Mouse (Mus musculus) bone marrow, adult 2 months (tissue): ENCODE data around the gene Itgb4. TPM values are rescaled to one million over a fixed set of nuclear protein-coding genes. Genes with fewer than 3 reads are reported as not detected.

Experiments used
- H3K27ac ChIP-seq: fragments of 200-500 bp; 2 replicates; pipeline ENCODE4 v1.5.1; 2012; ENCODE audit warnings: low read depth, mild to moderate bottlenecking, control low read depth, inconsistent platforms, low read length; ENCODE audit not compliant: control insufficient read depth, poor library complexity, insufficient read depth
- H3K4me1 ChIP-seq: fragments of 200-500 bp; 2 replicates; pipeline ENCODE4 v1.6.1; 2011; ENCODE audit warnings: low read length; ENCODE audit not compliant: control insufficient read depth, insufficient read depth
- H3K4me3 ChIP-seq: fragments of 200-500 bp; replicated peaks from 2 replicates; pipeline ENCODE3; 2011; ENCODE audit warnings: mild to moderate bottlenecking, low read depth, low read length, control low read depth; ENCODE audit not compliant: control insufficient read depth
- CTCF ChIP-seq: fragments of 200-500 bp; IDR thresholded peaks from 2 replicates; pipeline ENCODE4 v1.5.1; 2011; ENCODE audit warnings: low read length, control low read depth; ENCODE audit not compliant: control insufficient read depth, insufficient read depth
- POLR2A ChIP-seq: fragments of 200-500 bp; IDR thresholded peaks from 2 replicates; pipeline ENCODE4 v1.6.1; 2011; ENCODE audit warnings: low read depth, mild to moderate bottlenecking, control low read depth, low read length, borderline replicate concordance; ENCODE audit not compliant: control insufficient read depth
- whole genome bisulfite sequencing: fragments of 180-500 bp; shearing (Covaris S2); methylation state at CpG from one replicate; pipeline ENCODE4 v1.1.7; 2018; 5-methylcytosine and 5-hydroxymethylcytosine counted together
- polyA plus RNA-seq: library from polyadenylated mRNA; stranded (reverse); fragments of >200 nt; gene quantifications from 2 replicates; pipeline ENCODE4 v1.2.4, GENCODE M21; 2011; ENCODE audit warnings: low replicate concordance; ENCODE audit not compliant: missing spikeins, insufficient read depth, insufficient read length

The Itgb4 gene
- polyA plus RNA-seq, 1 experiment: 1.7 TPM

DNA sequence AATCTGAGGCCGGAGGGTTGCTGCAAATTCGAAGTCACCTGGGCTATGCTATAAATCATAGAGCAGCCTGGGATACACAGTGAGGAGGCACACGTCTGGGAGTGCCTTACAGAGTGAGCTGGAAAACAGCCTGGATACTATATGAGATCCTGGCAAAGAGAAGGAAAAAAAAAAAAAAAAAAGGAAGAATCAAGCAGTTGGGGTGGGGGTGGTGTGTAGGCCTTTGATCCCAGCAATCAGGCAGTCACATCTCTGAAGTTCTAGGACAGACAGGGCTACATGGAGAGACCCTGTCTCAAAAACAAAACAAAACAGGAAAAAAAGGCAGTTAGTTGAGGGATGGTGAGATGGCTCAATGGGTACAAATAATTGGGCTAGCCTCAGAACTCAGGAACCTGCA lies 62.2 kb downstream of the Itgb4 start:
- Histone ChIP-seq H3K4me1 (peaks cover under 1% of the 10 kb centered on the region), H3K4me3 (no peak overlapping the region), H3K27ac (no peak overlapping the region)
- 90% methylated on average over 3 of the region's 3 CpGs for WGBS
- TF ChIP-seq CTCF: no peak
- TF ChIP-seq POLR2A: no peak

DNA sequence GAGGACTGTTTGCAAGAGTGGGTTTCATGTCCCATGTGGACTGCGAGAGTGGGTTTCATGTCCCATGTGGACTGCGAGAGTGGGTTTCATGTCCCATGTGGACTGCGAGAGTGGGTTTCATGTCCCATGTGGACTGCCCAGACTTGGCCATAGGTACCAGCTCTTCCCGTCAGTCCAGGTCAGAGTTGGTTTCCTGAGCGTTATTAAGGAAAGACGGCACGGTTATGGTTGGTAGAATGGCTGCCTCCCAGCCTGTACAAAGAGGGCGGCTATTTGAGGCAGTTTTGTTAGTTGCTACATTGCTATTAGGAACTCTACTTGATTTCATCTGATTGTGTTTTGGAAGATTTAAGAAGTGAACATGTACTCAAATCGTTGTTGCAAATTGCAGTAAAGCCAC lies 63.3 kb downstream of the Itgb4 start:
- WGBS: 86% methylated on average over 9 of the region's 9 CpGs
- no peaks in the 10 kb centered on the region for H3K4me1 ChIP-seq
- H3K4me3 ChIP-seq: no peak overlapping the region
- TF ChIP-seq CTCF (no peak), POLR2A (no peak)
- no peak overlapping the region for H3K27ac ChIP-seq

DNA sequence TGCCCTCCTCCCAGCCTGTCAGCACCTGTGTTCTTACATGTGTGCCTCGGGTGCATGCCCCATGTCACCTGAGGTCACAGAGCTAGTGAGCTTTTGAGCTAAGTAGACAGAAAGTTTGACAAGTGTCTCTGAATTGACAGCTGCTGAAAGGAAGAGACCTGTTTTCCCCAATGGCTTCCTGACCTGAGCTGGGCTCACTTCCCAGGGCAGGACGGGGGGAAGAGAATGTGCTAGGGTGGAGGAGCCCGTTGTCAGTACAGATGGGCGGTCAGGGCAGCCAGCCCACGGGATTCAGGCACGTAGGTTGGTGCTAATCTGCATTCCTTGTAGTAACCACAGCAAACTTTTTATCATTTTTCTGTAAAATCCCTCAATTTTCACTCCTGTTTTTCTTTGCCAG lies 66.1 kb downstream of the Itgb4 start:
- TF ChIP-seq POLR2A: no peak
- no peak for TF ChIP-seq CTCF
- Histone ChIP-seq H3K27ac (no peak overlapping the region), H3K4me1 (no peaks in the 10 kb centered on the region), H3K4me3 (no peak overlapping the region)
- 83% methylated on average over 6 of the region's 6 CpGs for WGBS

DNA sequence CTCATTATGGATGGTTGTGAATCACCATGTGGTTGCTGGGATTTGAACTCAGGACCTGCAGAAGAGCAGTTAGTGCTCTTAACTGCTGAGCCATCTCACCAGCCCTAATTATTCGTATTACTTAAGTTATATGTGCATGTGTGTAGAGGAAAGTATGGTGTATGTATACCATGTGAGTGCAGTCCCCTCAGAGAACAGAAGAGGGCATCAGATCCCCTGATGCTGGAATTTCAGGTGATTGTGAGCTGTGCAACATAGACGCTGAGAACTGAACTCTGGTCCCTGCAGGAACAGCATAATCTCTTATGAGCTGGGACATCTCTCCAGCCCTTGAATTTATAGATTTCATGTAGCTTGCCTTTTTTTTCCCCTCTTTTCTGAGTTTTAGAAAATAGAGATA lies 67.3 kb downstream of the Itgb4 start:
- no peak overlapping the region for H3K4me3 ChIP-seq
- no peak for TF ChIP-seq POLR2A
- no peak for TF ChIP-seq CTCF
- no peak overlapping the region for H3K27ac ChIP-seq
- WGBS: 94% methylated on average over 2 of the region's 2 CpGs
- no peaks in the 10 kb centered on the region for H3K4me1 ChIP-seq

DNA sequence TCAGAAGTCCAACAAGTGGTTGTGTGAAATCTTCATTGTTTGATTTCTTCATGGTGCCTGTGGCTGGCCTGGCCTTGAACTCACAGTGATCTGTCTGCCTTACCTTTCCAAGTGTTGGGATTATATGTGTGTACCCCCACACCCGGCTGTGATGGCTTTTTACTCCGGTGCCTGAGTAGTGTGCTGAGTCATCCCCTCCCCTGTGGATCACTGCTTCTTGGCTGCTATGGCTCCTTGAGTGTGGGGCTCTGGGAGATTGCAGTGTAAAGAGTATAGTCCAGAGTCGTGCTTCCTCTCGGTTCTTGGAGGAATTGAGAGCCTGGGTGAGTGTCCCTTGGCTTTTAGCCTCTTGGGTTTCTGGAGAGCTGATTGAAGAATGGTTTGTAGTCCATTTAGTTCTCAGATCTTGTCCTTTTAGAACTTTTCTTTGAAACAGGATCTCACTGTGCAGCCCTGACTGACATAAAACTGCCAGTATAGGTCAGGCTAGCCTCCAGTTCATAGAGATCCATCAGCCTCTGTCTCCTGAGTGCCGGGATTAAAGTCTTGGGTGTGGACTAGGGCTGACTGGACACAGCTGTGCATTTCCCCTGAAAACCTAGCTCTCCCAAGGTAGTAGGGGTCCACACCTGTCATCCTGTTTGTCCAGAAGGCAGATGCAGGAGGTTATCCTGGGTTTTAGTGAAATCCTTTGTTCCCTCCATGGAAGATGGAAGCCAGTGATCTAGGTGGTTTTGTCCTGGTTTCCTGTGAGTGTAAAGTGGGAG lies 68.0 kb downstream of the Itgb4 start:
- 69% methylated on average over 5 of the region's 5 CpGs for WGBS
- no peak for TF ChIP-seq POLR2A
- no peak for TF ChIP-seq CTCF
- Histone ChIP-seq H3K4me3 (no peak overlapping the region), H3K4me1 (no peaks in the 10 kb centered on the region), H3K27ac (no peak overlapping the region)

DNA sequence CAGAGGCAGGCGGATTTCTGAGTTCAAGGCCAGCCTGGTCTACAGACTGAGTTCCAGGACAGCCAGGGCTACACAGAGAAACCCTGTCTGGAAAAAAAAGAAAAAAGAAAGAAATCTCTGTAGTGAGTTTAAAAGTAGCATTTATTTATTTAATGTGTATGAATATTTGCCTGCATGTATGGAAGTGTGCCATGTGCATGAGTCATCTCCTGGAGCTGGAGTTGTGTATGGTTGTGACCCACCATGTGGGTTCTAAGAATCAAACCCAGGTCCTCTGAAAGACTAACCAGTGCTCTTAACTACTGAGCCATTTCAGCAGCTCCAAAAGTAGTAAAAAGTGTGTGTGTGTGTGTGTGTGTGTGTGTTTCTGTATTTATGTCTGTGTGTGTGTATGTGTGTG lies 68.8 kb downstream of the Itgb4 start:
- H3K4me3 ChIP-seq: no peak overlapping the region
- no peak for TF ChIP-seq CTCF
- no peak for TF ChIP-seq POLR2A
- 88% methylated on average over 1 of the region's 1 CpGs for WGBS
- H3K27ac ChIP-seq: no peak overlapping the region
- no peaks in the 10 kb centered on the region for H3K4me1 ChIP-seq

DNA sequence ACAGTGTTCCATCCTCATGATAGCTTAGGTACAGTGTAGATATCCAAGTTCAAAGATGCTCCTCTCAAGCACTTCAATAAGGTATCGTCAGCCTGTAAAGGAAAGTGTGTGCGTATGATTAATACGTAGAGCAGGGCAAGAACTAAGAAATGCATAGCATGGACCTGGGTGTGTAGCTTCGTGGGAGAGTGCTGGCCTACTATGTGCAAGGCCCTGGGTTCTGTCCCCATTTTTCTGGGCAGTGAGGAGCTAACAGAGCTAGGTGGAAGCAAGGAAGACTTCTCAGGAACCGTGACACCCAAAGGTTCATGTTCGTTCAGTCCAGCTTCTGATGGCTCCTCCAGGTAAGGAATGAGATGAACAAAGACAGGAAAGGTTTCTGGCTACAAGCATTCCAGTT lies 70.7 kb downstream of the Itgb4 start:
- no peaks in the 10 kb centered on the region for H3K4me1 ChIP-seq
- TF ChIP-seq CTCF: no peak
- no peak for TF ChIP-seq POLR2A
- no peak overlapping the region for H3K4me3 ChIP-seq
- no peak overlapping the region for H3K27ac ChIP-seq
- WGBS: 91% methylated on average over 6 of the region's 6 CpGs

DNA sequence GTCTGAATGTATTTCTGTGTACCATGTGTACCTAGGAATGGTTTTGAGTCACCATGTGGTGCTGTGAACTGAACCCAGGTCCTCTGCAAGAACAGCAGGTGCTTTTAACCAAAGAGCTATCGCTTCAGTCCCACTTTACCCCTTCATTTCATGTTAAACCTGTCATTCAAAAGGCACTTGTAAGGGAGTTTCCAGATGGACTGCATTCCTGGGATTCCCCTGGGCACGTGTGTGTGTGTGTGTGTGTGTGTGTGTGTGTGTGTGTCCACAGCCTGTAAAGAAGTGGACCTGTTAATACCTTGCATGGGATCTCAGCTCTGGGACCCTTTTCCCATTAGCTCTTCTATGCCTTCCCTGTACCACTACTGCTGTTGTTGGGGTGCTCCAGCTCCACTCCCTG lies 75.1 kb downstream of the Itgb4 start:
- Histone ChIP-seq H3K4me3 (no peak overlapping the region), H3K27ac (no peak overlapping the region), H3K4me1 (no peaks in the 10 kb centered on the region)
- TF ChIP-seq CTCF: no peak
- no peak for TF ChIP-seq POLR2A
- 83% methylated on average over 2 of the region's 2 CpGs for WGBS

DNA sequence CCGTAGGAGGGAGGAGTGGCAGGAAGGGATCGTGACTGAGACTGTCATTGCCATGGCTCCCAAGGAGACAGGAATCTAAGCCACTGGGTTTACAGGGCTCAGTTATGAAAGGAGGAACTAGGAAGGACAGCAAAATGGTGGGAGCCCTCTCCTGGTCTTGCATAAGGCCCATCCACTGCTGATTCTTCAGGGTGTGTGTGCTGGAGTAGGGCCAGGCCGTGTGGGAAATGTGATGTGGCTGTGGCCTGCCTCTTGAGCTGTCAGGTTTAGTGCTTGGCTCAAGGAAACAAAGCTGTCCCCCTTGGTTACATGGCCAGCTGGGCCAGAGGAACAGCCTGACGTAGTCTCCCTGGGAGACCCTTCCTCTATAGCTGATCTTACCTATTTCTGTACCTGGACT lies 75.7 kb downstream of the Itgb4 start:
- Histone ChIP-seq H3K4me1 (no peaks in the 10 kb centered on the region), H3K4me3 (no peak overlapping the region), H3K27ac (no peak overlapping the region)
- WGBS: 77% methylated on average over 4 of the region's 4 CpGs
- TF ChIP-seq CTCF (no peak), POLR2A (no peak)
